Mouse (Mus musculus) midbrain, embryonic 12.5 days (tissue): ENCODE measurements around the gene Ppp1r3g. TPM values are rescaled to one million over a fixed set of nuclear protein-coding genes. Genes with fewer than 3 reads are reported as not detected.
A peak's percentile ranks its signal among the peaks of the same experiment; 100 is the strongest.

ENCODE experiments used
- ATAC-seq: fragments of 200-750 bp; cut with Nextera tagmentation; 2 replicates; pipeline ENCODE4 v1.8.0; 2017; ENCODE audit warnings: low read depth, moderate TSS enrichment, moderate library complexity; ENCODE audit not compliant: low FRiP score
- H3K27ac ChIP-seq: fragments of 300-500 bp; sonication (generic); replicated peaks from 2 replicates; pipeline ENCODE4 v1.5.1; 2016; ENCODE audit warnings: mild to moderate bottlenecking
- H3K27me3 ChIP-seq: fragments of 300-500 bp; sonication (generic); 2 replicates; pipeline ENCODE4 v1.6.1; 2016; ENCODE audit warnings: mild to moderate bottlenecking
- H3K36me3 ChIP-seq: fragments of 300-500 bp; sonication (generic); 2 replicates; pipeline ENCODE4 v1.6.1; 2016
- H3K4me1 ChIP-seq: fragments of 300-500 bp; sonication (generic); 2 replicates; pipeline ENCODE4 v1.6.1; 2016
- H3K4me2 ChIP-seq: fragments of 300-500 bp; sonication (generic); replicated peaks from 2 replicates; pipeline ENCODE4 v1.6.1; 2016; ENCODE audit warnings: mild to moderate bottlenecking, moderate library complexity
- H3K4me3 ChIP-seq: fragments of 300-500 bp; sonication (generic); 2 replicates; pipeline ENCODE4 v1.5.1; 2016; ENCODE audit warnings: mild to moderate bottlenecking
- H3K9ac ChIP-seq: fragments of 300-500 bp; sonication (generic); replicated peaks from 2 replicates; pipeline ENCODE4 v1.6.1; 2016; ENCODE audit warnings: mild to moderate bottlenecking, moderate library complexity
- H3K9me3 ChIP-seq: fragments of 300-500 bp; sonication (generic); 2 replicates; pipeline ENCODE4 v1.6.1; 2016; ENCODE audit warnings: mild to moderate bottlenecking
- WGBS: fragments of 180-500 bp; shearing (Covaris S2); methylation state at CpG from one replicate; pipeline ENCODE4 v1.1.7; 2016; 5-methylcytosine and 5-hydroxymethylcytosine counted together
- polyA plus RNA-seq: library from polyadenylated mRNA; unstranded; fragments of >200 nt; fragmentation: Nextera tagmentation; extraction: Ambion mirVana; gene quantifications from 2 replicates; pipeline ENCODE4 v1.2.1, GENCODE M21; 2016

The Ppp1r3g gene
- polyA plus RNA-seq, 1 experiment from 2014 or later: 0.65 TPM

DNA sequence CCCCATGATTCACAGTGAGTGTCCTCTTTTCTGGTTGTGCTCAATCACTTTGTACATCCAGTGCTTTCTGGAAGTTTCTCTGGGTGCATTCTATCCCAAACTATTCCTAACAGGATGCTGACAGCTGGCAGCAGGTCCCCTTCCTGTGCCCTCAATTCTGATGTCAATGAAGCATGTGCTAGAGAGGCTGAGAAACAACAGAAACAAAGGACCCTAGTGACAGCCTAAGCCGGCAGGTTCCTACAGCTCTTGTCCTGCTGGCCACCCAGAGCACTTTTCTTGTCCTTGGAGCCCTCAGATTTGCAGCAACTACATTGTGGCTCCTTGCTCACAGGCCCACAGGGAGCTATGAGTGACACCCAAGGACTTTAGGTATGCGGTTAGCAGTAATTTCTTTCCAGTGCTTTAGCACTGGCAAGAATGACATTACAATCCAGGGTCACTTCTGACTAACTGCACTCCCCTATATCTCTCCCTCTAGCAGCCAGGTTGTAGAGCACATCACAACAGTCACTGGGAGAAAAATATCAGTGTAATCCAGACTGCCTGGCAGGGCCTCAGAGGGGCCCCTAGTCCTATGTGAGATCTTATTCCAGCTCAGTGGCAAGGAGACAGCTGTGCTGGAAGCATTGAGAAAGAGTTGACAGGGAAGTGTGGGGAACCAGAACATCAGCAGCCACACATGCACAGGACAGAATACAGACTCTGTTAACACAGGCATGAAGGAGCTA, 37.2 kb downstream of the Ppp1r3g start:
- Histone ChIP-seq H3K4me2 (no peak overlapping the region), H3K4me1 (peaks cover 8% of the 10 kb centered on the region; the same call in 1 of the 2 replicates), H3K4me3 (no peak overlapping the region), H3K27me3 (no peaks in the 10 kb centered on the region), H3K27ac (no peak overlapping the region), H3K9me3 (no peaks in the 10 kb centered on the region), H3K9ac (no peak overlapping the region), H3K36me3 (no peaks in the 10 kb centered on the region)
- ATAC-seq: no peak
- 49% methylated on average over 2 of the region's 2 CpGs for whole genome bisulfite sequencing

DNA sequence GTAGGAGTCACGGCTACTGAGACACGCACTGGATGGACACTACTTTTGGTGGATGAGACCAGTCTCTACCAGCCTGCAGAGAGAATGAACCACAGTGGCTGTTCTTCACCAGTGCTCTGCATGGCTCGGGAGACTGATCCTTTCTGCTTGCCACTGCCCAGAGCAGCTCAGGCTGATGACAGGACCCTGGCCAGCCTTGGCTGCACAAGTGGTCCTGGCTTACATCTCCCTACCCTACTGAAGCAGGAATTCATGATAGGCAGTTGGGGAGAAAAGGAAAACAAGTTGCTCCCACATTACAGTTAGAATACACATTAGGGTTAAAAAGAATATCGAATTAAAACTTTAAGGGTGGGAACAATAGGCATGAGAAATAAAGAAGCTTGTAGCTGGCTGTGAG, 39.0 kb downstream of the Ppp1r3g start:
- Histone ChIP-seq H3K4me3 (no peak overlapping the region), H3K4me1 (peaks cover 8% of the 10 kb centered on the region; the same call in 1 of the 2 replicates), H3K9me3 (no peaks in the 10 kb centered on the region), H3K4me2 (no peak overlapping the region), H3K27ac (no peak overlapping the region), H3K27me3 (no peaks in the 10 kb centered on the region), H3K36me3 (no peaks in the 10 kb centered on the region), H3K9ac (no peak overlapping the region)
- no peak for ATAC-seq
- WGBS: 92% methylated on average over 4 of the region's 4 CpGs

DNA sequence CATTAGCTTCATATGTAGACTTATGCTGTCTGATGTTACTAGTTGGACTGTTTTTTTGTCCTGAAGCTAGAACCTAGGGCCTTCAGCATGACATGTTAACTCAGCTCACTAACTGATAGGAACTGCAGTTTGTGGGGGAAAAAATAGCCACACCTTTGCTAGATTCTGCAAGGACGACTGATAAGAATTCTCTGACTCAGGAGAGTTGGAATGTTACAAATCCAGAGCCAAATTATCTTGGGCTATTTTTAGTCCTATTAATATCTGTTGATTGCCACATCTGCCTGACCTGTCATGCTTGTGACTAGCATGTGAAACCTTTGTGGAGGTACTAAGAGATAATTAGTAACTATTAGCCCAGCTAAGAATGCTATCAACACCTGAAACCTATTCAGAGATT, 42.2 kb downstream of the Ppp1r3g start:
- no peaks in the 10 kb centered on the region for H3K27me3 ChIP-seq
- no peaks in the 10 kb centered on the region for H3K36me3 ChIP-seq
- ATAC-seq: no peak
- no peaks in the 10 kb centered on the region for H3K9me3 ChIP-seq
- H3K9ac ChIP-seq: no peak overlapping the region
- H3K4me2 ChIP-seq: no peak overlapping the region
- 91% methylated on average over 1 of the region's 1 CpGs for WGBS
- H3K4me1 ChIP-seq: peaks cover 4% of the 10 kb centered on the region; the same call in 1 of the 2 replicates
- H3K4me3 ChIP-seq: no peak overlapping the region
- H3K27ac ChIP-seq: no peak overlapping the region

DNA sequence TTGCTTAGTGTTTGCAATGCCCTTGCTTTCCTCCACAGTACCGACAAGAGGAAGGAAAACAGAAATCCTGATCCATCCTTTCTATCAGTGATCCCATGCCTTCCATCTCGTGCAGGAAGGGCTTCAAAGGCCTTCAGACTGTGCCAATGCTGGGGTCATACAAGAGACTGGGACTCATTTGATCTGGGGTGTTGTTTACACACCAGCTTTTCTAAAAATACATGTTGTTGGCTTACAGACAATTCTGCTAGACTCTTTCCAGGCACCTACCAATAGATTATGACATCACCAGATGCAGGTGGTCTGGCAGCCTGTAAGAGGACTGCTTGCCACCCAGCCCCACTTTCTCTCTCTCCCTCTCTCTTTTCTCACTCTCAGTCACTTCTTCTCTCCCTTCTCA, 51.3 kb downstream of the Ppp1r3g start:
- Histone ChIP-seq H3K27ac (no peak overlapping the region), H3K36me3 (no peaks in the 10 kb centered on the region), H3K9me3 (no peaks in the 10 kb centered on the region), H3K4me3 (no peak overlapping the region), H3K4me2 (no peak overlapping the region), H3K27me3 (no peaks in the 10 kb centered on the region), H3K4me1 (no peaks in the 10 kb centered on the region), H3K9ac (no peak overlapping the region)
- ATAC-seq: no peak
- WGBS: 77% methylated on average over 2 of the region's 2 CpGs

DNA sequence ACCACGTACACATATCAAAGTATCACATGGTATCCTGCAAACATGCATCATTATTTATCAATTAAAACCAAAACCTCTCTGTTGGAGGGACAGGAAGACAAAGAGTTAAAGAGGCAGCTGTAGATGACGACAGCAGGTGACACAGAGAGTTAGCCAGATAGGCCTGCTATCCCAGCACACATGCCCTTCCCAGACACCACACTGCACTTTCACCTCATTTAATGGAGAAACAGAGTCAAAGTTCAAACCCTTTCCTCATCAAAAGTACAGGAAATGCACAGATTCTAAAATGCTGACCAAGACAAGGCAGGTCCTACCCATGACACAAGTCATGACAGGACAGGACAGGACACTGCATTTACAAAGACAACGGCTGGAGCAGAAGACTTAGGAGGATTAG, 57.0 kb downstream of the Ppp1r3g start:
- WGBS: 79% methylated on average over 3 of the region's 3 CpGs

DNA sequence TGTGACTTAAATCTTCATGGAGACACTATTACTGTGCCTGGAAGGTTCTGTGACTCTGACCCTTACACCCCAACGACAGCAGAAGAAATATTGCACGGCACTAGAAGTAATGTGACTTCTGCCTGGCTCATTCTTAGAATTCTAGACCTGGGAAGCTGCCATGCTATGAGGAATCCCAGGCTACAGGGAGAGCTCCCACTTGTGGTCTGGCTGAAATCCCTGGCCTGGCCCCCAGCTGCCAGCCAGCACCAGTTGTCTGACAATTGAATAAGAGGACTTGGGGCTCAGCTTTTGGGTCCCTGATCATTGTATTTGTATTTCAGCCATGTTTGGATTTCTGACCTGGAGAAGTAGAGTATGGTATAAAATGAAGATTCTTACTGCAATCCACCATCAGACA, 59.4 kb downstream of the Ppp1r3g start:
- ATAC-seq: no peak
- Histone ChIP-seq H3K27ac (no peak overlapping the region), H3K9me3 (no peaks in the 10 kb centered on the region), H3K4me2 (no peak overlapping the region), H3K4me3 (no peak overlapping the region), H3K9ac (no peak overlapping the region), H3K4me1 (peaks cover 9% of the 10 kb centered on the region), H3K27me3 (no peaks in the 10 kb centered on the region), H3K36me3 (no peaks in the 10 kb centered on the region)
- 87% methylated on average over 2 of the region's 2 CpGs for WGBS

More for the DNA sequence above, 57.0 kb downstream of the Ppp1r3g start:
- no peak overlapping the region for H3K9ac ChIP-seq
- no peak for ATAC-seq
- no peak overlapping the region for H3K27ac ChIP-seq
- no peaks in the 10 kb centered on the region for H3K27me3 ChIP-seq
- no peaks in the 10 kb centered on the region for H3K36me3 ChIP-seq
- no peaks in the 10 kb centered on the region for H3K9me3 ChIP-seq
- no peak overlapping the region for H3K4me2 ChIP-seq
- peaks cover 9% of the 10 kb centered on the region for H3K4me1 ChIP-seq
- no peak overlapping the region for H3K4me3 ChIP-seq

DNA sequence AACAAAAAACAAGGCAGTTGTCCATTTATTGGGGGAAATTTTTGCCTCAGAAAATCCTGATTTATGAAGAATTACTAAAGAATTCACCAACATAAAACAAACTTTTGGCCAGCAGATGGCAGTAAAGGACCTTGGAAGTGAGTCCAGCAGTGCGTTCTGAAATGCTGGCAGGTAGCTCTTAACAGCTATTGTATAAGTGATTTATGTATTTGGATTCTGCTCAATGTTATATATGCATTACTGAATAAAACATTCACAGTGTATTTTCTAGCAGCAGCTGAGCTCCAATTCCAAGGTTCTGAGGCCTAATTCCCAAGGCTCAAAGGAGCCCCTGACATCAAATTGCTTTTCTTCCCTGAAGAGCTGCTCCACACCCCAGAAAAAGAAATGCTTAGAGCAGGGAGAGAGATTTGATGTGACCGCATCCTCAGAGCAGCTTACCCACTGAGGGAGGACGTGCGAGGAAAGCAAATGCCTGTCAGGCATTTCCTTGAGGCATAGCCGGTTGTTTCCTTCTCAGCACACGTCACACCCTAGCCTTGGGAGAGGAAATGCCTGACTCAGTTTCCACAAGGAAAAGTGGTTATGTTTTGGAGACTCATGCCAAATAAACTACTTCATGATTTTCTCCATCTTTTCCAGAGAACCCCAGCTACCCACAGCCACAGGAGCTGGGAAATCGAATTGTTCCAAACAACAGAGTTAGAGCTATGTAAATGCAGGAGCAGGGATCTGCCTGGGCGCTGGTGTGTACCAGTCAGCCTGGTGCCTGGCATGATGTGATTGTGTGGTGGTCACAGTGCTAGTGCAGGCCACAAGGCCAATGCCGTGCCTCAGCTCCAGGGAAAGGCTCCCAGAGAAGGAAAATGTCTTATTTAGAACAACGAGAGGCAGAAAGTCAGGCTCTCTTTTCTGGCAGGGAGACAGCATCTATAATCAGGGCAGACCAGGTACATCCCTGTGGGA, 61.0 kb downstream of the Ppp1r3g start:
- H3K36me3 ChIP-seq: no peaks in the 10 kb centered on the region
- no peak overlapping the region for H3K9ac ChIP-seq
- ATAC-seq: peak; percentile 78
- H3K4me3 ChIP-seq: no peak overlapping the region
- WGBS: 52% methylated on average over 10 of the region's 10 CpGs
- no peaks in the 10 kb centered on the region for H3K27me3 ChIP-seq
- no peaks in the 10 kb centered on the region for H3K9me3 ChIP-seq
- no peak overlapping the region for H3K4me2 ChIP-seq
- H3K27ac ChIP-seq: peak overlapping the region; percentile 76
- H3K4me1 ChIP-seq: peaks cover 9% of the 10 kb centered on the region

Other genes starting within 250 kb of the Ppp1r3g start
- gene Rpp40, start 52.5 kb upstream of the Ppp1r3g start, polyA plus RNA-seq: 11.8 and 13.2 TPM in 2 replicates
- 29.9 and 31.2 TPM in 2 replicates for gene Fars2, start 158.6 kb downstream of the Ppp1r3g start, polyA plus RNA-seq
- gene Lyrm4, start 158.7 kb downstream of the Ppp1r3g start, polyA plus RNA-seq: 22.1 and 25.5 TPM in 2 replicates